Mouse (Mus musculus): ENCODE data around the gene Tars.

Tars gene

DNA sequence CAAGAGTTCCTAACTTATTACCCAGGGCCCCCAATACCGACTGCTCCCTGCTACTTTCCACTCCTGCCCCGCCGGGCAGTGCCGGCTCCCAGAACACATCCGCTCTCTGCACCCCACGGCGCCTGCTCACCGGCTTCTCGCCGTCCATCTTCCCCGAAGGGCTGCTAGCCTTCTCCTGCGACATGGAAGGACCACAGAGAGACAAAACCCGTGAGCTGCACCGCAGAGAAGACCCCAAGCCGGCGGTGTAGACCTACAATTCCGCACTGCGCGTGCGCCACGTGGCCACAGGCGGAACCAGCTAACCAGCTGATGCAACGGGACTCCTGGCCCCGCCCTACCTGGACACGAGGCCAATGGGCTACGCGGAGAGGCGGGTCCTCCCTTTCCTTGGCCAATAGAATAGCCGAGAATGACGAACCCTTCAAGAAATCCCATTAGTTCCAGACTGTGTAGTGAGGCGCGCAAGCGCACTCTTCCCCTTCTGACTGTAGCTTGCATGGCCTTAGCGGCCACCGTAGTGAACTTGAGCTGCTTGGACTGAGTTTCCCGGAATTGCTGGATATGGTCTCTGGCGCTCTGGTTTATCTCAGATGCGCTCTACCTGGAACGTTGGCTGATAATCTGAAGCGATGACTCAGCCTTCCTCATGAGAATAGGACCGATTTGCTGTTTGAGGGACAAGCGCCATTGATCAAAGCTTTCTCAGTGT, at the start of gene Tars:
Tars (minus strand) TSS at position 310 of the 712 bp plus-strand sequence.
- peak; percentile 97 for DNase-seq (ENCODE audit: low read depth)

DNA sequence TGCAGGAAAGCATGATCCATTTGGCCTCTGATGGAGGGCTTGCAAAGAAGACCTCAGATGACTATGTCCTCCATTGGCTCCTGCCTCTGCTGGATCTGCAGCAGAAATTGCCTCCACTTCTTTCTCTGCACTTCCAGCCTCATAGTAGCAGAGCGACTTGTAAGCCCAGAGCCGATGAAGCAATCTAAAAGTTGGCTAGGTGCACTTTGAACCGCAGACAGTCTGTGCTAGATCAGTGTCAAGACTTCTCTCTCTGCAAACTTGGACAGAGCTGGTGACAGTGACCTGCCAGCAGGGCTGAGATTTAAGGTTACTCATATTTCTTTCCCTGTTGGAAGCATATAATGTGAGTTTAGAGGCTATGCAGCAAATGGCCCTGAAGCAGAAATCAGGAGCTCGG, 37.9 kb upstream of the Tars start:
- DNase-seq (ENCODE audit: low read depth), result no peak

DNA sequence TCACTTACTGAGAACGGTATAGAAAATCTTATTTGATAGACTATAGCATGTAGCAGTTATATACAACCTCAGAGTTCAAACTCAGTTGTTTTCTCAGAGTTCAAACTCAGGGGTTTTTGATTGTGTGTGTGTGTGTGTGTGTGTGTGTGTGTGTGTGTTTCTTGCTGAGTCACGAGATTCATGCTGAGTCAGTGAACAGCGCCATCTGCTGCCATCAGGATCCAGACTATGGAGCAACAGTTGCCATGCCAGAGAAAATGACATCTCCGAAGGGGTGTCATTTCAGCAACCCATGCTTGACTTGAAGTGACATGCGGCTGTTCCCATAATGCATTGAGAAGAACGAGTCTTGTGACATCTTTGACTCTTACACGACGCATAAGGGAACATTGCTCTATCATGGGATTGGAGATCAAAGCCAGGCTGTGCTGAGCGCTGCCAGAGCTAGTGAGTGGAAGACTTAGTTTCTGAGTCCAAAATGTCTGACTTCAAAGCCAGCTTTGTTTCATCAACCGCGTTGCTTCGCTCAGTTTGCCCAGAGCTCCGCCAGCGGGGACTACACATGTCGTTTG, 37.3 kb upstream of the Tars start:
- DNase-seq (ENCODE audit: low read depth), result no peak

DNA sequence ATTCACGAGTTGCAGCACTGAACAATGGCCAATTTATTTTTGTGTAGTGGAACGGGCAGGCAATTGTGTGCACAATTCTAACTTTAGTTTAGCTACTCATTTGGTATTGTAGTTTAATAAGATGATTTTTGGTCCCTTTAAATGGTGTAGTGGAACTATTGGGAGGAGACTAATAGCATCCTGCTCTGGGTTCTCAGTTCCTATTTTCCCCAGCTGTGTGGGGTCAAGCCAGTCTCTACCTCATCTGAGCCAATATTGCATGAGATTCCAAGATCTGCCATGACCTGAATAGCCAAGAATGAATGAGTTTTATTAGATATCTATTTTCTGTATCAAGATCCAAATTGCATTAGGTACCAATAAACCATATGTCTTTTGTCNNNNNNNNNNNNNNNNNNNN, 27.4 kb upstream of the Tars start:
- no peak for DNase-seq (ENCODE audit: low read depth)

DNA sequence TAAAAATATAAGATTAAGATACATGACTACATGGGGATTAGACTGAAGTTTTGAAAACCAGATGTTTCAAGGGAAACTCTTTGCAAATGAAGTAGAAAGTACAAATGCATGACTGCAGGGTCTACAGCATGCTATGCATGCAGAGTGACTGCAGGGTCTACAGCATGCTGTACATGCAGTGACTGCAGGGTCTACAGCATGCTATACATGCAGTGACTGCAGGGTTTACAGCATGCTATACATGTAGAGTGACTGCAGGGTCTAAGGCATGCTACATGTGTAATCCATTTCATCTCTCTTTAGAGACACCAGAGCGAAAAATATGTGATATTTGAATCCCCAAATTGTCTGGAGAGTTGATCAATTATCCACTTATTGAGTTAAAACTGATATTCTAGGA, 14.0 kb upstream of the Tars start:
- DNase-seq (ENCODE audit: low read depth), result no peak

DNA sequence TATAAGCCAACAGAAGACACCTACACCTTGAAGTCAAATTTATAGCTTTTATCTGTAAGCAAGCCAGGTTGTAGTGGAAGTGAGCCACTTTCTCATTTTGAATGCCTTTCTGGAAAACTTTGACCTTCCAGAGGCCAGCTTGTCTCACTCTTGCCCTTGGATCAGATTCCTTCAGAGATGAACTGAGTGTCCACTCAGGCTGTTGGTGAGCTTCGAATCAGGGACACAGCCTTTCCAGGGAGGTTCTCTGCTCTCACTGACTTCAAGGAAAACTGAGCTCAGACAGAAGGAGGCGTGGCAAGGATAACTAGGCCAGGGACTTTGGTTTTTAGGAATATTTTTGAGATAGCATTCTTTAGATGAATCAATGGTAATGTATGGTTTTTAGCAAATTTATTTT, 13.1 kb upstream of the Tars start:
- no peak for DNase-seq (ENCODE audit: low read depth)

DNA sequence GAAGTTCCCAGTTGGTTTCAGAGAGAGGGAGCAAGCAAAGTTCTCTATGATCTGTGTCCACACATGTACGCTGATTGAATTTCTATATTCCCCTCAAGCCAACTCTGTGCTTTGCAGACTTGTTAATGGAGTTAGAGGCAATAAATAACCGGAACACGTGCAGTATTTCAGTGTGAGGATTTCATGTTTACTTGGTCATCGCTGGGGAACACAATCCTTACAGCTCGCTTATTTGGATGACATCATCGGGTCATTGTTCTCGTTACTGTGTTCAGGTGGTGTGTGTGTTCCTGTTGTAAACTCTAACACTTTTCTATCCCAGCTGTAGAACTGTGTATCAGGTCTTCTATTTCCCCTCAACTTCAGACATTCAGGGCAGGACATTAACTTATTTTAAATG, 12.4 kb upstream of the Tars start:
- no peak for DNase-seq (ENCODE audit: low read depth)

DNA sequence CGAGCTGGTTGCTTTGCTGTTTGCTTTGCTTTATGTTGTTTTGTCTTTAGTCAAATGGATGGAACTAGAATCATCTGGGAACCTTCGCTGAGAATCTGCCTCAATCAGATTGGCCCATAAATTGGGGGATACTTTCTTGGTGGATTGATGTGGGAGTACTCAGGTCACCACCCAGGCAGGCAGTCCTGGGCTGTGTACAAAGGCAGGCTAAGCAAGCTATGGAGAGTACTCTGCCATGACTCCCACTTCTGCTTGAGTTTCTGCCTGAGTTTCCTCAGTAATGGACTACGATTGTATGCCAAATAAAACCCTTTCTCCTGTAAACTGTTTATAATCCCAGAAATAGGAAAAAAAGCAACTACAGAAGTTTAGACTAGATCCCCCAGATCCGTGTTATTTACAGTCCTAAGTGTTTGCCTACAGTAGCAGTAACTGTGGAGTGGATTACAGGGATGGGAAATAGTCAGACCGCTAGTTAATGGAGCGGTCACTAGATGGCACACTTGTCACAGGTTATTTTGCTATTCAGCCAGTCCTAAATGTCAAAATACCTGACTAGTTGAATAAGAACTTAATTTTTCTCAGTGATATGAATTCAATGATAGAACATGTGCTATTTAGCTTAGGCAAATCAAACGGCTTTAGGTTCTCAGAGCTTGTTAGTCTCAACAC, 8.8 kb upstream of the Tars start:
- DNase-seq (ENCODE audit: low read depth), result peak; percentile 18

DNA sequence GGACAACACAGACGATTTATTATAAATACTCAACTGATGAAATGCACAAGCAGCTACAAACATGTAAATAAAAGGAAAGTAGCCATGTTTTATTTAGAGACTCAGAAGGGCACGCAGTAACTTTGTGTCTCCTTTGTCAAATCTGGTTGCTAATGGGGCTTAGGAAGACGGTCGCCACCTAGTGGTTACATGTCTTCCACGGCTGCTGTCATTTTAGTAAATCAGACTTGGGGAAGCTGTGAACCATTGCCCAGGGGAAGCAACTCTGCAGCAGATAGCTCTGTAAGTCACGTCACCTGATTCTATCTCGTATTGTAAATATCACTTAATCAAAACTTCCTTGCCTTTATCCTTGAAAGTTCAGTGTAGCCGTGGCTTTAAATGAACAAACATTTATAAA, 7.9 kb upstream of the Tars start:
- peak; percentile 73 for DNase-seq (ENCODE audit: low read depth)

DNA sequence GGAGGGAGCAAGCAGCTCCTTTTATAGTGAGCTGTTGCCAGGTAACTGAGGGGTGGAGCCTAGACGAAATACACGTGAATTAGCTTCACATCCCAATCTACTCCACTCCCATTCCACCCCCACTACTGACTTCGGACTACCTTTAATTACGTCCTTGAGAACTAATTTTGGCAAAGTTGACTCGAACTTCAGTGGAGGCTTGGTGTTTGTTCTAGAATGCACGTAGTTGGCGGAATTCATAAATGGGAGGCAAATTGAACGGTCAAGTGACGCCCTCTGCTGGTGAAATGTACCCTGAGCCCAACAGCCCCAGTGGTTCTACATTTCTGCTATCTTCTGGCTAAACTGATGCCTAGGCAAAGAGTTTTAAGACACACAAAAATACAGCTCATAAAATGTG, 7.3 kb upstream of the Tars start:
- DNase-seq (ENCODE audit: low read depth), result peak; percentile 6

DNA sequence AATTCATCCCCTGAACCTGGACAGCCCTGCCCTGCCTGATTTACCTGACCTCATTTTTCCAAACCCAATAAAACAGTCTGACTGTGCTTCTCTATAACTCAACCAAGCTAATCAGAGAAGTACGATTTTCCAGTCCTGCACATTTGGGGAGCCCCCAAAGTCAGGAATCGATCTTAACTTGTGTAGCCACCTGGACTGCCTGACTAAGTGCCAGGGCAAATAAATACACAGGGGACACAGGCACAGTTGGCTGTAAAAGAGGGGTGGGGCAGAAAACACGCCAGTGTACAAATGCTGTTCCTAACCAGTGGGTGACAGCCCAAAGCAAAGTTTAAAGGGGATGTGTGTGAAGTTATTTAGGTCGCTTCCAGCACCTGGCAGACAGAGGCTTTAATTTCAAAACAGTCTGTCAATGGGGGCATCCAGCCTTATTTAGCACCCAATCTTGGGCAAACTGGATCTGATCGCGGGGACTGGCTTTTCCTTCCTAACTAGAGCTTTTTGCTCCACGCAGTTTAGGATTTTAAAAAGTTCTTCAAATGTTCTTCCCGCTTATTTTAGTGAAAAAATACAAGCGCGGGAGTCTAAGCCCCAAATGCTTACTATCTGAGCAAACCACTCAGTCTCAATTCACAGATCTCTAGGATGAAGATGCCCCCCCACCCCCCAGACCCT, 652 bp downstream of the Tars start:
- peak; percentile 5 for DNase-seq (ENCODE audit: low read depth)

DNA sequence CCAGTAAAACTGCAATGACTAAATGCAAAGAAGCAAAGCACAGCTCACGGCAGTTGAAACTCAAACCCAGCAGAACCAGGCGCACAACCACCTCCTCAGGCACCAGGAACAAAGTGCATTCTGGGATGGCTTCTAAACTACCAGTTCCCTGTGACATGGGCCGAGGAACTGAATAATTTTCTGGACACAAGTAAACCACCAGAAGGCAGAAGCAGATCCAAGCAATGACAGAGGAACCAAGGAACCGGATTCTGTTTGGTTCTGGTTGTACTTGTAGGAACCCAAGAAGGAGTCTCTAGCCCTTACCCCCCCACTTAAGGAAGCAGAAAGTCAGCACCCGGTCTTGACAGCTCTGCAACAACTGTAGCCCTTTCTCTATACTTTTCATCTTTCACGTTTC, 3.0 kb downstream of the Tars start:
- DNase-seq (ENCODE audit: low read depth), result no peak

DNA sequence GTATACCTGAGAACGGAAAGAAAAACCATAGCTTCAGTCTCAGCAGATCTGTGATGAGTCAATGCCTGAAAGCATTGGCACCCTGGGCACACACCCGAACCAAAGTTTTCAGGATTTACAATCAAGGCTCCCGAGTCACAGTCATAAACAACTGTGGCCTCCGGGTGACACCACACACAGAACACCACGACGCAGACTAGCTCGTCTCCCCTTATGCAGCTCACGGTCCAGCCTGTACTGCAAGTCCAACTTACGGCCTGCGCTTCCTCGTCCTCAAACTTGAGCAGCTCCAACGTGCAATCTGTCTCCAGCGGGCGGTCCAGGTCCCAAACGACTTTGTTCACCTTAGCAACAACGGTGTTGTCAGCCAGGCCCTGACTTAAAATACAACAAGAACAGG, 6.6 kb downstream of the Tars start:
- no peak for DNase-seq (ENCODE audit: low read depth)

DNA sequence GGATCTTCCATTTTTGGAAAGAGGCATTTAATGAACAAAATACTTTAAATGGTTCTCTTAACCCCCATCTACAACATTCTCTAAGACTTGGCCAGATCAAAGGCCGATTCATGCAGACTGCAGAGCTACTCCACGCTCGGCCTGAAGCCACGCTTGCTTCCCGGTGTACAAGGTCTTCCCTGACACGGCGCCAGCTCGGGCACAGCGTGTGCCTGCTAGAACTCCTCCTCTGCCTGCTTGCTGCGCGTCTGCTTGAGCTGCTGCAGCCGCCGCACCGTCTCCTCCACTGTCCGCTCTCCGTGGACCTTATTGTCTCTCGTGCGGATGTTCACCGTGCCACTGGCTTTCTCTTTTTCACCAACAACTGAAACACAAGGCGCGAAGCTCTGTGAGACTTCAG, 15.7 kb downstream of the Tars start:
- DNase-seq (ENCODE audit: low read depth), result no peak

DNA sequence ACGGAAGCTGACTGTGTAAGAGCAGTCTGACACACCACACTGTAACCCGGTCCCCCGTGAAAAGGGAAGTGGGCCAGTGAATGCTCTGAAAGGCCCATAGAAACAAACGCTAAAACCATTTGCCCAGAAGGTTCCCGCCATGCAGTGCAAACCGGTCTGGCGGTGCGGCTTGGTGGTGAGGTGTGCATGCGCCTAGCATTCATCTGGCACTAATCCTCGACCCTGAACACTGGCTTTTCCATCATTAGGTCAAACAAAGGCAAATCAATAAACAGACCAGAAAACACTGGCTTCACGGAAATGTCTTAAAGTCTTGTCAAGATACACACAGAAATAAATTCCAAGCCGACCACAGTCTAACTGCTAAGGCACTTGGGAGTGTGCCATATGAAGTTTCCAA, 16.9 kb downstream of the Tars start:
- DNase-seq (ENCODE audit: low read depth), result no peak

DNA sequence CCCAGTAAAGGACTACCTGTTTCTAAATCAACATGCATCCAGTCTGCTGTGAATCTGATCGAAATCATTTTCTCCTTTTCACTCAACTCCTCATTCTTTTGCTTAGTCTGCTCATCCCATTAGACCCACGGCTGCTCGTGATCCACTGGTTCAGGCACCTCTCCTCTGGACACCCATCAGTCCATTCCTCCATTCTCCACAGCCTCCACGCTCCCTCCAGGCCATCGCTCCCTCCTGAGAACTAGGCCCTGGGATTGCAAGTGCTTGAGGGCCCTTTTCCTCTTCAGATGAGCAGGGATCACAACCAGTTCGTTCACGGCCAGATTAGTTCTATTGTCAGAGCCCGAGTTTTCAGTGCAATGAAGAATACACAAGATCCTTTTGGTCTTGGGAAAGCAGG, 18.8 kb downstream of the Tars start:
- no peak for DNase-seq (ENCODE audit: low read depth)

DNA sequence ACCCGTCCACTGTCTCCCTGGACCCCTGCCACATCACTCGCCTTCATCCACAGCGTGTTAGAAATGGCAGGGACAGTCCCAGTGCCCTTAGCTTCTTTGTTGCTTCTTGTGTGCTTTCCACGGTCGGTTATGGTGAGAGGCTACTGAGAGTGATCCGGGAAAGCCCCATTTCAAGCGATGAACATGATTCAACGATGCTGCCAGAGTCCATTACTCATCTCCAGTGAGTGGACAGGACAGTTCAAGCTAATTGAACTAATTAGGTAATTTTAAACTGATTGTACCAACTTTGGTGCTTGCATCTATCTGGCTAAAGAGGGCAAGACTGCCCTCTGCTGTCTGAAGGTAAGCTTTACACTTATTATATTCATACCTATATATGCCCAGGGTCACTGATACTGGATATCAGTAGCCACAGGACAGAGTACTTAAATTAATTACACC, 19.4 kb downstream of the Tars start:
- DNase-seq (ENCODE audit: low read depth), result peak; percentile 30

DNA sequence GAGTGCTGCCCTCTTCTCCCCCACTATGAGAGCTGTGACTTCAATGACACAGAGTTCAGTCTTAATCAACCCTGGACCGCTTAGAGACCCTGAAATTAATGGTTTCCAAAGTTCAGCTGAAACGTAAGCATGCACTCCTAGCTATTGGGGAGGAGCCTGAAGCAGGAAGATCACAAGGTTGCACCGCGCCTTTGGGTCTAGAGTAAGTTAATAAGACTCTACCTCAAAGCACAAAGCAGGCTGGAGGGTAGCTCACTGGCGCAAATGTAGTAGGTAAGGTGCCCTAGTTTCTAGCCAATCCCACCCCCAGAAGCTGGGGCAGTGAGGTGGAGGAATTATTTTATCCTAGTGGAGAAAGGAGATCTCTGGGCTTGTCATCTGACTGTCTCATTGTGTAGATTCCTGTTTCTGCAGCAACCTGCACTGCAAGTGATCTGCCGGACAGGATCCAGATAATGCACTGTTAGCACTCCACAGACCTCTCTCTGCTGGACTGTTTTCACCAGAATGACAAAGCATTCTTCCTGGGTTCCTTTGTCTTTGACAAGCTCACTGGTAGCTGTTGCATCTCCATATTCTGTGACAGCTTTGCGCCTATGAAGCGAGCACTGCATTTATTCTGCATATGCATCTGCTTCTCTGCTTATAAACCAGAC, 19.9 kb downstream of the Tars start:
- DNase-seq (ENCODE audit: low read depth), result no peak

DNA sequence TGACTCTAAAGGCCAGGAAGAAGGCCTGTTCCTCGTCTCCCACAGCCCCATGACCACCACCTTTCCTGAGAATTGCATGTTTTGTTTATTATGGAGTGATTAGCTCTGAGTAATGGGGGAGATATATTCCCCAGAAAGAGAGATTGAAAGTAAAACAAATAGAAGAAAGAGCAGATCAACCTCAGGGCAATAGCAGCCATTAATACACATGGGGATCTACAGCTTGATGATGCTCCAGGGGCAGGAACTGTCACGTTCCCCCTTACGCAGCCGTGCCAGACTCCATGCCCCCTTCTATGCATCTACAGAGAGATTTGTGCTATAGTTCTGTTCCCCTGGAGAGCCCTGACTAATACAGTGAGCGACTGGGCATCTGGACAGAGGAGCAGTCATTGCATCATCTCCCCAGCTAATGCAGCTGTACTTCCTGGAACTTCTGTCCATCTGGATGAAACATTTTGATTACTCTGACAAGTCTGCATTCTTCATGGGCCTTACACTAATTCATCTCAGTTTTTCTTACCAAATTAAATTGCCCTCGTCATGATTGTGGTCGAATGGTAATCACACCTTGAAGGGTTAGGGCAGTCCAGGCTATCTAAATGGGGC, 28.9 kb downstream of the Tars start:
- no peak for DNase-seq (ENCODE audit: low read depth)

DNA sequence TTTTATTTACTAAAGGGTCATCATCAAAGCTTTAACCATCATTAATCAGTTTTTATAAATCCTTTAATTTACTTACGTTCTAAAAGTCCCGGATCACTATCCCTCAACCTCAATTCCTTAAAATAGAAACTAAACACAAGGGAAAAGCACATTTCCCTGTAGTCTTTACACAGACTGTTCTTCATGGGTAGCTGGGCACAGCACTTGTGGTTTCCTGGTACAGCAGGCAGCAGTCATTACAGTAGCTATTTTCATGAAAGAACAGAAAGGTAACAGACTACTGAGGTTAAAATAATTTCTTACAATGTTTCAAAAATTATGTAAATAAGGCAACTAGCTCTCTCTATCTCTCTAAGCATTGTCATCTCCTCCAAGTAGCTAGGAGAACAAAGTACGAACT, 29.9 kb downstream of the Tars start:
- DNase-seq (ENCODE audit: low read depth), result no peak

DNA sequence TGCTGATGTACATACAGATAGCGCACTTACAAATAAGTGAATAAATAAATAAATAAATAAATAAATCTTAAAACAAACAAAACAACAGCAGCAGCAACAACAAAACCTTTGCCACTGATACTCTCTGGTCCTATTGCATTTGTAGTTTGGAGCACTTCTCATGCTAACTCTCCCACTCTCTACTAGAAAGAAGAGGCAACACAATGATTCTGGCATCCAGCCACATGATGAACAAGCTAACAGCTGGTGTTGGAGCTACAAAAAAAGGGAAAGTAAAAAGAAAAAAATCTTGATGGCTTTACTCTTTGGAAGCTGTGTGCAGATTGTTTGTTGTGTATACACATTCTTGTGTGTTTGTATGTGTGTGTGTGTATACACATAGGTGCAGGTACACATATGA, 34.7 kb downstream of the Tars start:
- DNase-seq (ENCODE audit: low read depth), result no peak

DNA sequence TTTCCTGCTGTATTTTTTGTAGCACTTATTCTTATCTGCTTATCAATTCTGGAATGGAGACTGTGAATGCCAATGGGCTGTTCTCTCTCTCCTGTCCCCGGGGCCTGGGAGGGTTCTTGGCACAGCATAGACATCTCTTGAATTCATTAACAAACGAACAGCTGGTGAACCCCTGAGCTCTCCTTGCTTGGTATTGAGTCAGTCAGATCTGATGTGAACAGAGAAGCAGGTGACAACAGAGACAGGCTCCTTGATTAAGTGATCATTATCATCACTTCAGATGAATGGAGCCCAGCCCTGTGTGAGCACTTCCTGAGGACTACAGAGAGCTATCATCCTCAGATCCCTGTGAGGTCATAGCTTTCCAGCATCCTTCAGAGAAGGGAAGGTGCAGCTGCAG, 35.4 kb downstream of the Tars start:
- DNase-seq (ENCODE audit: low read depth), result no peak
